Mouse (Mus musculus): ENCODE measurements around the gene Ift52.

DNA sequence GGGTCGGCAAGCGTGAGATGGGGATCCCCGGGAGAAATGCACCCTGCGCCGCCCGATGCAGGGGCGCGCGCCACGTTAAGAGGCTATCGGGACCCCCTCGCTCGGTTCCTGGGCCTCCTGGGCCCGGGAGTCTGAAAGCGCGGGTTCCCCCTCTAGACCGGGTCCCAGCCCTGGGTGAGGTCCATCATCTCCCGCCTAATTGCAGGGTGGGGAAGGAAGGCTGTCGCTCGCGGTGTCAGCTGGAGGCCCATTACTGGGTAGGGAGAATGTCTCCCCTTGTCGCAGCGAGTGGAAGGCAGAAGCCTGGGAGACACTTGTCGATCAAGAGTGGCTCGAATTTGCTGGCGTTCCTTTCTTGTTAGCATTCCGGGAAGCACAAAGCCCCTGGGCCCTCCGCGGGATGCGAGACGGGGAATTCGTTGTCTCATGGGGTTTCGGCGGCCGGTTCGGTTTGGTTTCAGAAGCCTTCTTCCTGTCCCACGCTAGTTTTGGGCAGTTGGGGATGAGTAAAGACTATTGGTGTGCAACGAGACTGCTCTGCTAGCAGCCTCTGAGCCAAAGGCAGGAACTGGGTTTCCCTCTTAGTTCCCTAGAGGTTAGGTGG lies 37.8 kb downstream of the Ift52 start:
- TF ChIP-seq CTCF (IDR thresholded peaks at IDR 0.05; ENCODE audit: extremely low read depth, insufficient read length, insufficient replicate concordance, low read depth, low read length): no peak
- TF ChIP-seq POLR2A (IDR thresholded peaks at IDR 0.05; ENCODE audit: low read depth, low read length): no peak
